Mouse (Mus musculus): ENCODE measurements around the gene Ahnak.

Gene Ahnak

DNA sequence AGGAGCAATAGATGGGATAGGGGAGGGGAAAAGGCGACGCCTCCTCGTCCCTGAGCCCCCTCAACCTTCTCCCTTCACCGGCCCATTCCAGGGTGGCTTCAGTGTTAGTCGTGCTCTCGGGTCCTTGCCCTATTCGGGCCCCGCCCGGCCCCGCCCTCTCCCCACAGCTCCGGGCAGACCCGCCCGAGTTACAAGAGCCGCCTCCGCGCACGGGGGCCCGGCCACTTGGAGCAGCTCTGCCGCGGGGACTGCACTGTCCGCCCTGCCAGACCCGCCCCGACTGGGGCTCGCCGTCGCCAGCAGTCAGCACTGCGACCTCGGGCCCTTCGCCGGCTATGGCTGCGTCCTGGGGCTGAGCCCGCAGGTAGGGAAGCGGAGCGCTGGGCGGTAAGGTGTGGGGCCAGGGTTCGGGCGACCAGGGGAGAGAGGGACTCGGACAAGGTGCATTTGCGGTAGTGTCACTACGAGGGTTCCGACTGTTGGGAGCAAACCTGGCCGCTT, at the start of gene Ahnak:
Gene Ahnak (plus strand): TSS at position 219 of the 501 bp plus-strand sequence.
- peak; percentile 53 for DNase-seq (ENCODE audit: low read depth)

- no peak for DNase-seq (ENCODE audit: low read depth)
These were observed 48.5 kb upstream of the Ahnak start for GRCm38 (mm10) chr19:8940526-8941133.

- DNase-seq (ENCODE audit: low read depth), result no peak
These were observed 48.0 kb upstream of the Ahnak start for GRCm38 (mm10) chr19:8941136-8941514.

DNA sequence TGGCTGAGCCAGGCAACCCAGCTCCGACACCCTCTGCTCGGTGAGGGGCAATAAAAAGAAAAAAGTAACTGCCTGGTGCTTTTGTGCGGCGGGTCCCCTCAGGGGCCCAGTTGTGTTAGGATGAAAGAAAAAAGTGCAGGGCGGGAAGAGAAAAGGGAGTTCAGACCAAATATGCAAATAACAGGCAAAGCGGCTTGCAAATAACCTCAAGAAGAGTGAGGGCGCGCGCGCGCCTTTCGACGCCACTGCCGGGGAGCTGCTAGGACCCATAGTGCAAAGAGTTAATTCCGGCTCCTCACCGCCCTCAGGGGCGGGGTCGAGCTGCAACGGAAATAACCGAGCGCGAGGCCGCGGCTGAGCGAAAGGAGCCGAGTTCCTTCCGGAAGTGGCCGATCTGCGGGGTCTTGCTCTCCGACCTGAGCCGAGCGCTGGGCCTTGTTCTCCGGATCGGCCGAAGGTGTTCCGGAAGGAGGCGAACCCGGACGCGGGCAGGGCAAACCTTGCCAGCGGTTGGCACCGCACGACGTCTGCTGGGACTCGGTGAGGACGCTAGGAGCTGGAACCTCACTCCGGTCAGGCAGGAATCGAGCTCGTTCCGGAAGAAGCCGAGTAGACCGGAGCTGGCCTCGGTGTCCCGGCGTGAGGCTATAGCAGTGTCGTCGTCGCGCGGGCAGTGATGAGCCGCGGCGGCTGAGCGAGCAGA, 47.4 kb upstream of the Ahnak start, which contains the start of gene Mta2:
Gene Mta2 (plus strand): TSS at position 361 of the 703 bp plus-strand sequence.
- DNase-seq (ENCODE audit: low read depth), result peak; percentile 93

DNA sequence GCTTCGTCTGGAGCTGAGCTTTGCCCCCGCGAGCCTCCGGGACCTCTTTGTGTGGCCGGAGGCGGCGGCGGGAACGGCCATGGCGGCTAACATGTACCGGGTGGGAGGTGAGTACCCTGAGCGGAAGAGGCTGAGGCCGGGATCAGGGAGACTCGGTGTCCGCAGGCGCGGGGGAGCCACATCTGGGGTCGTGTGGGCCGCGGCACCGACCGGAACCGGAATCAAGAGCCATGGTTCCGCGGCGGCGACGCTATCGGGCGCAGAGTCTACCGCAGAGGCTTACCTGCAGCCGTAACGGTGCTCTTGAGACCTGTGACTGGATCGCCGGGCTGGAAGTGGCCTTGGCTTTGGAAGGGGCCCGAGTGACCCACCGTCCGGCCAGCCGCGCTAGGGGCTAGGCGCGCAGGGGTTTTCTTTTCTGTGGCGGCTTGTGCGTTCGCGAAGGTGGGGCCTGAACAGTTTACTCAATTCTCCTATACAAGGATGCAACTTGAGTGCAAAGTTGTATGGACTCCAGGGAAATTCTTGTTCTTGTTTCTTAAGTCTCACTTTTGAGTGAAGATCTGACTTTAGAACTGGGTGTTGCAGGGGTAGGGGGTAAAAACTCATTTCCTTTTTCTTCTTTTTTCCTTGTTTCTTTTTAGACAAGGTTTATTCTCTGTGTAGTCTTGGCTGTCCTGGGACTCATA, 46.7 kb upstream of the Ahnak start:
- DNase-seq (ENCODE audit: low read depth), result no peak

DNA sequence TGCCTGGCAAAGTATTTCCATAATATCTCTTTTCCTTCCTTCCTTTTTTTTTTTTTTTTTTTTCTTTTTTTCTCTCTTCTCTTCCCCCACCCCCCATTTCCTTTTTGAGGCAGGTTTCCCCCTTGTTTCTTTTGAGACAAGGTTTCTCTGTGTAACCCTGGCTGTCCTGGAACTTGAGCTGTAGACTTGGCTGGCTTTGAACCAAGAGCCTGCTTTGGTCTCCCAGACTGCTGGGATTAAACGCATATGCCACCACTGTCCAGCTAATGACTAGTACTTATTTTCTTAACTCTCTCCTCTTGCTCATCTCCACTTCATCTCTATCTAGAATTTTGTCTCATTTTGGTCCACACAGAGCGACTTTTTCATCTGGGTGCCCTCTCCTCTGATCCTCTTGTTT, 46.0 kb upstream of the Ahnak start:
- no peak for DNase-seq (ENCODE audit: low read depth)

DNA sequence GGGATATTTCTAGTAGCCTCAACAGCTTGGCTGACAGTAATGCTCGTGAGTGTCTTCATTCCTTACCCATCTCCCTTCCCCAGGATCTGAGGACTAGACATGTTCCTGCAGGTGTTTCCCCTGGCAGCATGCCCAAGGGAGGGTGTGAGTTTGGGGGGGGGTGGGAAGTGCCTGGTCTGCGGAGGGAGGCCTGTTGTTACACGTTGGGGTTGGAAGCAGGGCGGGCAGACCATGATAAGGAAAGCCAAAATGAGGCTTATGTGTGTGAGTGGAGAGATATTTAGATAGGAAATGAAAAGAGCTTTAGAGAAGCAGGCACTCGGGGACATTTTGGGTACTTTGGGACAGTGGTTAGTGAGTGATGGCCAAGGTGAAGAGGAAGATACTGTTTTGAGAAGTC, 45.0 kb upstream of the Ahnak start:
- no peak for DNase-seq (ENCODE audit: low read depth)

GRCm38 (mm10) chr19:8944750-8945149, 44.3 kb upstream of the Ahnak start:
- DNase-seq (ENCODE audit: low read depth), result peak; percentile 65

- no peak for DNase-seq (ENCODE audit: low read depth)
These were observed 43.8 kb upstream of the Ahnak start for GRCm38 (mm10) chr19:8945251-8945650.

GRCm38 (mm10) chr19:8946929-8947328, 42.2 kb upstream of the Ahnak start:
- DNase-seq (ENCODE audit: low read depth), result no peak

- DNase-seq (ENCODE audit: low read depth), result no peak
These were observed 38.9 kb upstream of the Ahnak start for GRCm38 (mm10) chr19:8950190-8950589.

GRCm38 (mm10) chr19:8952241-8952640, 36.8 kb upstream of the Ahnak start:
- no peak for DNase-seq (ENCODE audit: low read depth)

GRCm38 (mm10) chr19:8953135-8954039, 35.7 kb upstream of the Ahnak start, which contains the start of gene Tut1:
Gene Tut1, plus strand, starts transcription at chr19:8953847.
- peak; percentile 97 for DNase-seq (ENCODE audit: low read depth)

- no peak for DNase-seq (ENCODE audit: low read depth)
These were observed 34.9 kb upstream of the Ahnak start for GRCm38 (mm10) chr19:8954171-8954570.

DNA sequence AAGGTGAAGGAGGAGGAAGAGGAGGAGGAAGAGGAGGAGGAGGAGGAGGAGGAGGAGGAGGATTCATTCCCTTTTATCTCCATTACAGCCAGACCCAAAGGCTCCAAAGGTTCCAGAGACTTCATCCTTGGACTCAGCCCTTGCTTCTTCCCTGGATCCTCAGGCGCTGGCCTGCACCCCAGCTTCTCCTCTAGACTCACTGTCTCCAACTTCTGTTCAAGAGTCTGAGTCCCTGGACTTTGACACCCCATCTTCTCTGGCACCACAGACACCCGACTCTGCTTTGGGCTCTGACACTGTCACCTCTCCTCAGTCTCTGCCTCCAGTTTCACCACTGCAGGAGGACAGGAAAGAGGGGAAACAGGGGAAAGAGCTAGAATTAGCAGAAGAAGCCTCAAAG, 26.8 kb upstream of the Ahnak start:
- no peak for DNase-seq (ENCODE audit: low read depth)

DNA sequence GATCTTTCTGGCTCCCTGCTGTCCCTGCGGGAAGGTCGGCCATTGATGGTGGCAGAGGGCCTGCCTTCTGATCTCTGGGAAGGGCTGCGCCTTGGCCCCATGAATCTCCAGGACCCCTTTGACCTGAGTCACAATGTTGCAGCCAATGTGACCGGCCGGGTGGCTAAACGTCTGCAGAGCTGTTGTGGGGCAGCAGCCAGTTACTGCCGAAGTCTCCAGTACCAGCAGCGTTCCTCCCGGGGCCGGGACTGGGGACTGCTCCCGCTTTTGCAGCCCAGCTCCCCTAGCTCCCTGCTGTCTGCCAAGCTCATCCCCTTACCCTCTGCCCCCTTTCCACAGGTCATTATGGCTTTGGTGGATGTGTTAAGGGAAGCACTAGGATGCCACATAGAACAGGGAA, 24.0 kb upstream of the Ahnak start:
- no peak for DNase-seq (ENCODE audit: low read depth)

GRCm38 (mm10) chr19:8965771-8966170, 23.3 kb upstream of the Ahnak start:
- DNase-seq (ENCODE audit: low read depth), result no peak

GRCm38 (mm10) chr19:8966198-8966589, 22.9 kb upstream of the Ahnak start:
- DNase-seq (ENCODE audit: low read depth), result no peak

- peak; percentile 96 for DNase-seq (ENCODE audit: low read depth)
These were observed 22.3 kb upstream of the Ahnak start, which contains the start of gene Eef1g for GRCm38 (mm10) chr19:8966590-8967372. Gene Eef1g, plus strand, starts transcription at chr19:8967041.

GRCm38 (mm10) chr19:8967373-8967743, 21.7 kb upstream of the Ahnak start:
- DNase-seq (ENCODE audit: low read depth), result no peak

DNA sequence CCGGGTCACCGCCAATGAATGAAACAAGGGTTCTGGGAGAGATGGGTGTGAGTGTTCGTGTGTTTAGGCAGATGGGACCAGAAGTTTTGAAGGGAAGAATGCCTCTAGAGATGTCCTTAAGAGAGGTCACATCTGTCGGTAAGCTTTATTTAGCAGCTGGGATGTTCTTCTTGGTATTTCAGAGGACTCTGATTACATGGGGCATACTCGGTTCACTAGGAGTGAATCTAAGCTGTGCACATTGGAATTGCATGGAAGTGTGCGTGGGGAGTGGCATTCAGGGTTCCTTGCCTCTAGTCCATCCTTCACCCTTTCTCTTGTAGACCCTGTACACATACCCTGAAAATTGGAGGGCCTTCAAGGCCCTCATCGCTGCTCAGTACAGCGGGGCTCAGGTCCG, 21.2 kb upstream of the Ahnak start:
- no peak for DNase-seq (ENCODE audit: low read depth)

Measured in c-Kit-positive CD71-negative TER-119-negative erythroid progenitor cells, embryonic 14.5 days (primary cell).